Mouse (Mus musculus): ENCODE results near the gene Fam162a. TPM values are rescaled to one million over a fixed set of nuclear protein-coding genes. Genes with fewer than 3 reads are reported as not detected.
A peak's percentile ranks its signal among the peaks of the same experiment; 100 is the strongest.
"Not testable (repeated sequence)": the region's sequence is repeated elsewhere in the genome, so short reads cannot be mapped to it uniquely, and the experiment has no call there.

The Fam162a gene
- total RNA-seq, 2 experiments from 2014 or later = 181 to 193 TPM

DNA sequence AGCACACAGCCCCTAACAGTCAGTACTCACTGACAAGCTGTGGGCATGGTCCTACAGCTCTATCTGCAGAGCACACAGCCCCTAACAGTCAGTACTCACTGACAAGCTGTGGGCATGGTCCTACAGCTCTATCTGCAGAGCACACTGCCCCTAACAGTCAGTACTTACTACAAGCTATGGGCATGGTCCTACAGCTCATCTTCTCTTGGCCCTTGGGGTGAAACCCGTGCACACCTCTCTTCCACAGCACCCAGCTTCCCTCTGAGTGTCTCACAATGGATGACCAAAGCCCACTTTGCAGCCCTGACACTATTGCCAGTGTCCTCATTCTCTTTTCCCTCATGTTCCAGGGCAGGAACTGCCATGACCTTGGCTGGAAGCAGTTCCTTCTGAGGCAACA lies 8.9 kb downstream of the Fam162a start:
- not testable (repeated sequence) for DNase-seq

DNA sequence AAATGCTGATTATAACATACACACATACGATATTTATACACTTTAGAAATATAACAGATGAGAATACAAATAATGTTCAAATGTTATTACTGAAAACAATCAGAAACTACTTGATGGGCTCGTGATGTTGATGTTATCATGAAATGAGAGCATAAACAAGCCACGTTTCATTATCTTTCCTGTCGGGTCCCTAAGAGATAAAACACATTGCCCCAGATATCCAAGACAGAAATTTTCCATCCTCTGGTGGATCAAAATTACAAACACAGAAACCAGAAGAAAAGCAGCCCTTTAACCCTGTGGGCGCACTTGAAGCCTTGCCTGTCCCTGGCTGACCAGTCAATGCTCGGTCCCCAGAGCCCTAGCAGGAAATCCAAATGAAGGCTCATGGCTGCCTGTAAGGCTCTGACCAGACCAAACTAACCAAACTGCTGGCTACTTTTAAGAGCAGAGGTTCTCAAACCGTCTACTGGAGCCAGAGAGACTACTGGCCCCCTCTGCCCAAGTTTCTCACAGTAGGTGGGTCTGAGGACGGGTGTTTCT lies 13.4 kb downstream of the Fam162a start:
- no peak for DNase-seq

DNA sequence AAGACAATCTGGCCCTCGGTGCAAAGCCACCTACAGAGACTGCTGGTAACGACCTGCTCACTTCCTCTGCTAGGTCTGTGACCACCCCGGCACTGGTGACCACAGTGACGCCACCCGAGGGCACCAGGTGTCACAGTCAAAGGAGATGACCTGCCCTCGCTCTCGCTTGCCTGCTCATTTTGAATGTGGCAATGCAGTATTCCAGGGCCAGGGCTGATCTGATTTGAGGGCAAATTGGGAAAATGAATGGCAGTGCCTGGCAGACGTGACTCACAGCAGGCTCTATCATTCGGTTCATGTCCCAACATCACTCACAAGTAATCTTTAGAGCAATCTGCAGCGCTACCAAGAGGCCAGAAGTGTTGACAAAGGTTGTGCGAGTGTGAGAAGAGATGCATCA lies 15.0 kb downstream of the Fam162a start:
- peak; percentile 38 for DNase-seq

DNA sequence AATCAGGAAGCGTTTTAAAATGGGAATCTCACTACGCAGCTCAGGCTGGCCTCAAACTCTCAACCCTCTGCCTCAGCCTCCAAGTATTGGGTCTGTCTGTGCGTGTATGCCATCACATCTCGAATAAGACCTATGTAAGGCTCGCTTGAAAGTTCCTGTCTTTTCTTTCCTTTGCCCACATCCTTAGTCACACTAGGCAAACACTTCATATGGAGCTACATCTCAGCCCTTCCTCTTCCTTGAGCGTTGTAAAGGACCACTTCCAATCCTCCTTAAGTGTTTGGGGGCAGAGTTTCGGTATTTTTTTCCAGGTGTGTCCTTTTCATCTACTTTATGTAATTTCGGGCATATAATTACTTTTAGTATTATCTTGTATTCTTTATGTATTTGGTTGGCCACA lies 16.5 kb downstream of the Fam162a start:
- DNase-seq = no peak

DNA sequence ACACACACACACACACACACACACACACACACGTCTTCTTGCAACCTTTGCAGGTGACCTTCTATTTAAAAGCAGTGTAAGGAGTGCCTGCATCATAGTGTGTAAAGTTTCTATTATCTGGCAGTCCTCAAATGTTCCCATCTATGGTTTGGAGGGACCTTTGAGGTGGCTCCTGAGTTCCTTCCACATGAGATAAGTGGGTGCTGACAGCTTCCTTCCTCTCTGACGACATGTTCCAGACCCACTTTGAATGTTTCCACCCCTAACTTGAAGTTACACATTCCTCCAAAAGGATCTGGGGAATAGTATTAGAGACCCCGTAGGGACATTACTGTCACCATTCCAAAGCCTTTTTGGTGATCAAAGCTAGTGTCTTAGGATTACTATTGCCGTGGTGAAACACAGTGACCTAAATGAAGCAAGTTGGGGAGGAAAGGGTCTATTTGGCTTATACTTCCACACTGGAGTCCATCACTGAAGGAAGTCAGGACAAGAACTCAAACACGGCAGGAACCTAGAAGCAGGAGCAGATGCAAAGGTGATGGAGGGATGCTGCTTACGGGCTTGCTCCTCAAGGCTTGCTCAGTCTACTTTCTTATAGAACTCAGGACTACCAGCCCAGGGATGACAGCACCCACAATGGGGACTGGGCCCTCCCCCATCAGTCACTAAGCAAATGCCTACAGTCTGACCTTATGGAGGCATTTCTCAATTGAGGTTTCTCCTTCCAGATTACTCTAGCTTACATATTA lies 17.7 kb downstream of the Fam162a start:
- DNase-seq = no peak

DNA sequence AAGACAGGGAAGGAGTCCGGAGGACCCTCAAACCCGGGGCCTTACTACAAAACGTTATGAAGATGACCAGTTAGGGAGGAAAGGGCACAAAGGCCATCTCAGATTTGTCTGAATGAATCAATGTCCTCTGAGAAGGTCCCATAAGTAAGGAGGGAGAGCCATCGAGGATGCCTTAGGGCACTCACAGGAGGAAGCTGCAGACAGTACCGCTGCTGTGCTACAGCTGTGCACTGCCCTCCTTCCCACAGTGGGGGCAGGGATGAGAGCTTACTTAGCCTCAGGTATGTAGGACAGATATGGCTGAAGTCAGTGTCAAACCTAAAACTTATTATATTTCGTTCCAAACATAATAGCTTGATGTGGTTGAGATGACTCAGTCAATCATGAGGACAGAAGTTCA lies 19.9 kb downstream of the Fam162a start:
- no peak for DNase-seq

DNA sequence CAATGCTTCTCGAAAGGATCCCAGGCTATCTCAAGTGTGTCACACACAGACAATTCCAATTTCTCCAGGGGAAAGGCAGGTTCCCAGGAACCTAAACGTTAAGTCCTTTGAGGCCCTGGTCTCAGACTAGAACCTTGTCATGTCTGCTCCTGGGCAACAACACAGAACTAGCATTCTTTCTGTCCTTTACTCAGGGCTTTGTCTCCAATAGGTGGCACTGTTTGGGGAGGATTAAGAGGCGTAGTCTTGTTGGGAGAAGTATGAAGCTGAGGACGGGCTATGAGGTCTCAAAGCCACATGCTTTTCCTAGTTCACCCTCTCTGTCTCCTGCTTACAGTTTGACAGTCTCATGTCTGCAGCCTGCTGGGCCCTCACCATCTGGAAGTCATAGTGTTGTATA lies 23.9 kb downstream of the Fam162a start:
- DNase-seq = no peak

DNA sequence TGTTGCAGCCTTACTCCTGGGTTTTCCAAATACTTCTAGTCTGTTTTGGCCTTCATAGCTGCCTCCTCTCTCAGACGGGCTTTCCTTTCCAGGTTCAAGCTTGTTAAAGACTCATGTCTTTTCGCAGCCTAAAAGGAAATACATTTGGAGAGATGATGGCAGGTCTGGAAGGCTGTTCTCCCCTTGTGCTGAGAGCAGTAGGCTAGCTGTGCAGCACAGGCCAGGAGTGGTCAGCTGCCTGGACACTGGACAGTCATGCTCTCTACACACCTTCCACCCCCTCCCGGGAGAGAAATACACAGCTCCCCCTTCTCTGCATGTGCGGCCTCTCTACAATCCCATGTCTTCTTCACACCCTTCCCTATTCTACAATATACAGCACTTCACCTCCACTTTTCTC lies 27.4 kb downstream of the Fam162a start:
- DNase-seq = no peak

DNA sequence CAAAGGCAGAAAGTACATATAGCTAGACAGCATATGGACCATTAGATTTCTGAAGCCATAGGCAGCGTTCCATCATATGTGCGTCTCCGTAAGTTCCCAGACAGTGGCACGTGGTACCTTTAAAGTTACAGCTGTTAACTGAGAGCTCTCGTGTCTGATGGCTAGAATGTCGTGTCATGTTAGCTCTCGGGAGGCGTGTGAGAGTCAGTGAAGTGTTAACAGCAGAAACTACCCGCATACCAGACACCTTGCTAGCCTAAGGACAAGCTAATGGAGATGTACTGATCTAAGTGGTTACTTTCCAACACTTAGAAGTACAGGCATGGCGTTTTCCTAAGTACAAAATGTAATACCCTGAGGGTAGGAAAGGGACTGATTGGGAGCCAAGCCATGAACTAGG lies 28.3 kb downstream of the Fam162a start:
- DNase-seq = no peak

DNA sequence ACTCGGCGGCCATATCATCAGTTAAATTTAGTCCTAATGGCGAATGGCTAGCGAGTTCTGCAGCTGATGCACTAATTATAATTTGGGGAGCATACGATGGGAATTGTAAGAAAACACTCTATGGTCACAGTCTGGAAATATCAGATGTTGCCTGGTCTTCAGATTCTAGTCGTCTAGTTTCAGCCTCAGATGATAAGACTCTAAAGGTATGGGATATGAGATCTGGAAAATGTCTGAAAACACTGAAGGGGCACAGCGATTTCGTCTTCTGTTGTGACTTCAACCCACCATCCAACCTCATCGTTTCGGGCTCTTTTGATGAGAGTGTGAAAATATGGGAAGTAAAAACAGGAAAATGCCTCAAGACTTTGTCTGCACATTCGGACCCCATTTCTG lies 29.8 kb downstream of the Fam162a start:
- no peak for DNase-seq

DNA sequence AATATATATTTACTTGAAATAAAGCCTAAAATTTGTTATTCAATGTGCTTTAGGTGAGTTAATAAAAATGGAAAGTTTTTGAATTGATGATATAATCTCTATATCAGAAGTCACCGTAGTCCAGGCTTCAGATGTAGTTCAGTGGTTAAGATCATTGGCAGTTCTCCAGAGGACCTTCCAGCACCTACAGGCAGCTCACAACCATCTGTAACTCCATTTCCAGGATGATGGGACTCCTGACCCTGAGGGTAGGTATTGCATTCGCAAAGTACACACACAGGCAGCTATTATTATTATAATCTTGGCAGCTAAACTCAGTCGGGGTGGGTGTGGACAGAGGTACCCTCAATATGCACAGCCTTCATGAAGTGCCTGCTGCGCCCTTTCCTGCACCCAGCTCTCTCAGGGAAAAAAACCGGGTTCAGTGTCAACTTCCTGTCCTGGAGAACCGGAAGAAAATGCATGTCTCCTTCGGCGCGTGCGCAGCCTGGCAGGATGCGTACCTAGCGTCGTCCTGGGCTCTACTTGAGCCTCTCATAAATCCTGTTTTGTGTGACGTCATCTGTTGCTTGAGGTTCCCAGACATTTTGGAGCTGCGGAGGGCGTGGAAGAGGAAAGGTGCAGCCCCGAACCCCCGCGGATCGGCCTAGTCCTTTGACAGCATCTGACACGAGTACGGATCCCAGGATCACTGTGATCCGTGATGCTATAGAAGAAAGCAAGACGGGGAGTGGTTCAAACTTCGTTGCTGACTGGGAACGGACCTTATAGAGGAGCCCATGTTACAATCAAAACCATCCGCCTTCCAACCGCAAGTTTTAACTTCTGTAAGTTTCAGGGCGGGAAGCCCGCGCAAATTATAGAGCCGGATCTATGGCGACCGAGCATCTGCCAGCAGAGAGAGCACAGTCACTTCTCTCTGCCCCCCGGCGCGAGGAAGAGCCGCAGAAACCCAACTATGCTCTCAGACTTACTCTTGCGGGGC lies 30.5 kb downstream of the Fam162a start, which contains the start of gene Wdr5b:
TSS of gene Wdr5b (plus strand) at position 551 of the 985 bp plus-strand sequence.
- peak; percentile 91 for DNase-seq

DNA sequence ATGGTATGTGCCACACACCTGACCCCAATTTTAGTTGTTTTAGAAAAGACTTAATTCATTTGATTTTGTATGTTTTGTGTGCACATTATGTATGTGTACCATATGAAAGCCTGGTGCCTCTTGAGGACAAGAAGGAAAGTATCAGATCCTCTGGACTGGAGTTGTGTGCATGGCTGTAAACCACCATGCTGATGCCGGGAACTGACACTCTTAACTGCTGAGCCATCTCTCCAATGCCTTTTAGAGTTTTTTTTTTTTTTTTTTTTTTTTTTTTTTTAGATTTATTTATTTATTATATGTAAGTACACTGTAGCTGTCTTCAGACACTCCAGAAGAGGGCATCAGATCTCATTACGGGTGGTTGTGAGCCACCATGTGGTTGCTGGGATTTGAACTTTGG lies 43.3 kb downstream of the Fam162a start:
- DNase-seq = not testable (repeated sequence)

DNA sequence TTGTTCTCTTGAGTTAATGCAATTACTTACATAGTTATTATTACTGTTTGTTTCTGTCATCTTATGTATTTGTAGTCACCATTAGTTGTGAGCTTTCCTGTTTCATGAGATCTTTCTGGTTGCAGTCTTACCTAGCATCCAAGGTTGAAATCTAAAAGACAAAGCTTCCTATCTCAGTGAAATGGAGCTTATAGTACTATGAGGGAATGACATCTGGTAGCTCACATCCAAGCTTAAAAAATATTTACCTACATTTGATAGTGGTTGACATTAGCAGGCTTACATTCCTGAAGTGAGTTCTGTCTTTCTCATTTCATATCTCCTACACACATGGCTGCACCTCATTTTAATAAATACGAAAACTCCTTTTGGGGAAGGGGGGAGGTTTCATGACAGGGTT lies 55.1 kb downstream of the Fam162a start:
- no peak for DNase-seq

DNA sequence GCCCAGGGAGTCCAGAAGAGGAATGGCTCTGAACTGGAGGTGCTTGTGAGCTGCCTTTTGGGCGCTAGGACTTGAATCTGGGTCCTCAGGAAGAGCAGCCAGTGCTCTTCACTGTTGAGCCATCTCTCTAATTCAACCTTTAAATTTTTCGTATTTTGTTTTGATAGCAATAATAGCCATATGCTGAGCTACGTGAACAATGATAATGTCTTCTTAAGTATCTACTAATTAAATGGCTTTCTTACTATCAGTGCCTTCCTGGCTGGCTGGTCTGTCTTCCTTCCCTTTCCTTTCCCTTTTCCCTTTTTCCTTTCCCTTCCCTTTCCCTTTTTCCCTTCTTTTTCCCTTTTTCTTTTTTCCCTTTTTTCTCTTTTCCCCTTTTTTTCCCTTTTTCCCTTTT lies 63.0 kb downstream of the Fam162a start:
- no peak for DNase-seq

DNA sequence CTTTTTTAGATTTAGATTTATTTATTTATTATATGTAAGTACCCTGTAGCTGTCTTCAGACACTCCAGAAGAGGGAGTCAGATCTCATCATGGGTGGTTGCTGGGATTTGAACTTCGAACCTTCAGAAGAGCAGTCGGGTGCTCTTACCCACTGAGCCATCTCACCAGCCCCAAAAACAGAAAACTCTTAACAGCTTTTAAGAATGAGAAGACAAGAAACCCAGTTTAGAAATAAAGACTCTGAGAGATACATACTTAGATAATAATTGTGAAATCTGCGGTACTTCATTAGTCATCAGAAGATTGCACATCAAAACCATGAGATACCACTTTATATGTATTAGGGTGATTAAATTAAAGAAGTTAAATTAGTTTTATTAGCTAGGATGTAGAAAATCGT lies 72.5 kb downstream of the Fam162a start:
- not testable (repeated sequence) for DNase-seq

Other genes starting within 250 kb of the Fam162a start
- 10 to 100 TPM in 1 of 2 experiments, 1 to 10 TPM in 1; 7.2 to 12.1 TPM for gene Parp14, start 200.1 kb downstream of the Fam162a start, total RNA-seq (2021)
- 10 to 100 TPM; 12.5 to 16.4 TPM for gene Parp9, start 133.1 kb downstream of the Fam162a start, total RNA-seq (2021)
- 10 to 100 TPM in 1 of 2 experiments, 1 to 10 TPM in 1; 8.7 to 10.1 TPM for gene Dtx3l, start 132.4 kb downstream of the Fam162a start, total RNA-seq (2021)
- 10 to 100 TPM; 50.6 to 55.9 TPM for gene Kpna1, start 92.8 kb downstream of the Fam162a start, total RNA-seq (2021)
- gene Wdr5b, start 30.4 kb downstream of the Fam162a start, total RNA-seq (2021) = 1 to 10 TPM; 4.3 to 5.3 TPM
- 10 to 100 TPM; 57.9 to 74.7 TPM for gene Ccdc58, start 91 bp upstream of the Fam162a start, total RNA-seq (2021)
- gene Csta1, start 59.6 kb upstream of the Fam162a start, total RNA-seq (2021) = not detected
- 1 to 10 TPM; 7.6 to 9.0 TPM for gene Stfa2l1, start 85.2 kb upstream of the Fam162a start, total RNA-seq (2021)
- 10 to 100 TPM in 1 of 2 experiments, 1 to 10 TPM in 1; 10.0 to 12.4 TPM for gene Gm5483, start 112.6 kb upstream of the Fam162a start, total RNA-seq (2021)
- gene Gm5416, start 138.8 kb upstream of the Fam162a start, total RNA-seq (2021) = not detected
- 1 to 10 TPM; 2.3 to 2.6 TPM for gene 2010005H15Rik, start 149.9 kb upstream of the Fam162a start, total RNA-seq (2021)
- 10 to 100 TPM; 15.1 to 20.1 TPM for gene Stfa1, start 205.4 kb upstream of the Fam162a start, total RNA-seq (2021)

All from adrenal gland, postnatal 10 days (tissue).